Mouse (Mus musculus) hindbrain, embryonic 16.5 days (tissue): ENCODE measurements around the gene Plekhg1. TPM values are rescaled to one million over a fixed set of nuclear protein-coding genes. Genes with fewer than 3 reads are reported as not detected.

Experiments
- ATAC-seq: fragments of 200-750 bp; cut with Nextera tagmentation; 2 replicates; pipeline ENCODE4 v1.8.0; 2017; ENCODE audit warnings: moderate TSS enrichment, moderate library complexity
- H3K27ac ChIP-seq: fragments of 300-500 bp; sonication (generic); 2 replicates; pipeline ENCODE4 v1.5.1; 2014; ENCODE audit warnings: low read depth, mild to moderate bottlenecking, control low read depth, low read length, moderate library complexity
- H3K27me3 ChIP-seq: fragments of 300-500 bp; sonication (generic); replicated peaks from 2 replicates; pipeline ENCODE4 v1.6.1; 2014; ENCODE audit warnings: low read length; ENCODE audit not compliant: control insufficient read depth, insufficient read depth
- H3K36me3 ChIP-seq: fragments of 300-500 bp; sonication (generic); 2 replicates; pipeline ENCODE4 v1.6.1; 2014; ENCODE audit warnings: mild to moderate bottlenecking, low read length, moderate library complexity, mixed read lengths; ENCODE audit not compliant: control insufficient read depth, insufficient read depth
- H3K4me1 ChIP-seq: fragments of 300-500 bp; sonication (generic); 2 replicates; pipeline ENCODE4 v1.6.1; 2014; ENCODE audit warnings: low read depth, low read length; ENCODE audit not compliant: control insufficient read depth, insufficient read depth
- H3K4me2 ChIP-seq: fragments of 300-500 bp; sonication (generic); 2 replicates; pipeline ENCODE4 v1.6.1; 2014; ENCODE audit warnings: mild to moderate bottlenecking, low read length, control low read depth, moderate library complexity
- H3K4me3 ChIP-seq: fragments of 300-500 bp; sonication (generic); 2 replicates; pipeline ENCODE4 v1.5.1; 2014; ENCODE audit warnings: mild to moderate bottlenecking, low read length, control low read depth, moderate library complexity
- H3K9ac ChIP-seq: fragments of 300-500 bp; sonication (generic); 2 replicates; pipeline ENCODE4 v1.6.1; 2014; ENCODE audit warnings: low read depth, mild to moderate bottlenecking, control low read depth, low read length, moderate library complexity
- H3K9me3 ChIP-seq: fragments of 300-500 bp; sonication (generic); 2 replicates; pipeline ENCODE4 v1.6.1; 2014; ENCODE audit warnings: mild to moderate bottlenecking, low read length, moderate library complexity; ENCODE audit not compliant: control insufficient read depth
- WGBS: fragments of 180-500 bp; shearing (Covaris S2); extraction: QIAGEN DNeasy Blood & Tissue Kit; methylation state at CpG from one replicate; pipeline ENCODE4 v1.1.7; 2014; 5-methylcytosine and 5-hydroxymethylcytosine counted together
- polyA plus RNA-seq: library from polyadenylated mRNA; unstranded; fragments of >200 nt; fragmentation: Nextera tagmentation; extraction: Ambion mirVana; gene quantifications from 2 replicates; pipeline ENCODE4 v1.2.1, GENCODE M21; 2015

Plekhg1 gene
- polyA plus RNA-seq, 1 experiment from 2014 or later: 7.1 TPM

- Histone ChIP-seq H3K4me1 (peaks cover 3% of the 10 kb centered on the region; the same call in 1 of the 2 replicates), H3K4me3 (no peak overlapping the region), H3K4me2 (no peak overlapping the region), H3K9ac (no peak overlapping the region), H3K27me3 (no peaks in the 10 kb centered on the region), H3K9me3 (no peaks in the 10 kb centered on the region), H3K27ac (no peak overlapping the region), H3K36me3 (no peaks in the 10 kb centered on the region)
- ATAC-seq: no peak
- 78% methylated on average over 4 of the region's 4 CpGs for whole genome bisulfite sequencing
These were observed 148.3 kb downstream of the Plekhg1 start for GRCm38 (mm10) chr10:3888510-3888909.

DNA sequence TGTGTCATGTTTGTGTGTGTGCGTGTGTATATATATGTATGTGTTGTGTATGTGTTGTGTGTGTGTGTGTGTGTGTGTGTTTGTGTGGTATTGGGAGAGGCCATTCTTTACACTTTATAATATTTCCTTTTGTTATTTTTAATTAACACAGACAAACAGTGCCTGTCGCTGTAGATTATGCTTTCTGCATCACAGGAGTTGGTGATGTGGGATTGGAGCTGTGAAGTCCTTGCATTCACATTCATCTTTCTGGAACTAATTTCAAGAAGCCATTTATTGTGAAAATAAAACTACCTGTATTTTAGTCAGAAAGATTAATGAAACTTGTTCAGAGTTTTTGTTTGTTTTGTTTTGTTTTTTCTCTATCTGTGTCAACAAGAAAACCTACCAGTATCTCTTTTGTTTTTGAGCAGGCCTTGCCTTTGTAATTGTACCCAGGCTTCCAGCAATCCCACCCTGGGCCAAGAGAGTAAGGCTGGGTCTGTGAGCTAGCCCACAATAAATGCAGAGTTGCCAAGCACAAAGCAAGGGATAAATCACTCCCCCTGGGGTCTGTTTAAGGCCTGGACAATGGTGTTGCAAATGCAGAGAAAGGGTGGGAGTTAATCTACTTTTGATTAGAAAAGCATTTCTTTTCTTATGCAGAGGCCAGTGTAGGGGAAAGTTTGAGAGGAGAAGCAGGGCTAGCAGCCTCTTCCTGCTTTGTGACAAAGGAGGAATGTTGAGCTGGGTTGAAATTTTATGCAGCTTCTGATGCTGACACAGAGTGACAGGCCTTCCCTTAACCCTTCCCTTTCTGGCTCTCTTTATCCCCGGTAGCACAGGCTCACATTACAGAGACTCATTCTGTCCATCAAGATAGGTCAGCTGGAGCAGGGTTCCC lies 151.5 kb downstream of the Plekhg1 start:
- H3K9ac ChIP-seq: no peak overlapping the region
- no peak for ATAC-seq

DNA sequence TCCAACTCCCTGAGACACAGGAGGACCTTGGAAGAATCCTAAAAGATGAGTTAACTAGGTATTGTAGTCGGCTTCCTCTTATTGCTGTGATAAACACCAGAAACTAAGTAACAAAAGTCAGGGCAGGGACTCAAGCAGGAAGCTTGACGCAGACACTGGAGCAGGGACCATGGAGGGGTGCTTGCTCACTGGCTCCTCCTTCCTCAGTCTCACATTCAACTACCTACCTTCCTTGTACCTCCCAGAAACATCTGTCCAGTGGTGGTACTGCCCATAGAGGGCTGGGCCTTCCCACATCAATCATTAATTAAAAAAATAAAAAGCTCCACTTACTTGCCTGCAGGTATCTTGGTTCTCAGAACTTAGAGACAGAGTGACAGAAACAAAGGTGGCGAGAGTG lies 152.2 kb downstream of the Plekhg1 start:
- no peak for ATAC-seq
- Histone ChIP-seq H3K4me3 (no peak overlapping the region), H3K9me3 (no peaks in the 10 kb centered on the region), H3K4me1 (peaks cover 3% of the 10 kb centered on the region; the same call in 1 of the 2 replicates), H3K27me3 (no peaks in the 10 kb centered on the region), H3K9ac (no peak overlapping the region), H3K27ac (no peak overlapping the region), H3K4me2 (no peak overlapping the region), H3K36me3 (no peaks in the 10 kb centered on the region)
- 56% methylated on average over 3 of the region's 3 CpGs for WGBS

More for the DNA sequence above, 151.5 kb downstream of the Plekhg1 start:
- Histone ChIP-seq H3K9me3 (no peaks in the 10 kb centered on the region), H3K4me2 (no peak overlapping the region), H3K36me3 (no peaks in the 10 kb centered on the region), H3K4me1 (peaks cover 3% of the 10 kb centered on the region; the same call in 1 of the 2 replicates), H3K27ac (peak overlapping the region; percentile 48; the same call in 1 of the 2 replicates), H3K27me3 (no peaks in the 10 kb centered on the region), H3K4me3 (no peak overlapping the region)
- 35% methylated on average over 3 of the region's 3 CpGs for WGBS

DNA sequence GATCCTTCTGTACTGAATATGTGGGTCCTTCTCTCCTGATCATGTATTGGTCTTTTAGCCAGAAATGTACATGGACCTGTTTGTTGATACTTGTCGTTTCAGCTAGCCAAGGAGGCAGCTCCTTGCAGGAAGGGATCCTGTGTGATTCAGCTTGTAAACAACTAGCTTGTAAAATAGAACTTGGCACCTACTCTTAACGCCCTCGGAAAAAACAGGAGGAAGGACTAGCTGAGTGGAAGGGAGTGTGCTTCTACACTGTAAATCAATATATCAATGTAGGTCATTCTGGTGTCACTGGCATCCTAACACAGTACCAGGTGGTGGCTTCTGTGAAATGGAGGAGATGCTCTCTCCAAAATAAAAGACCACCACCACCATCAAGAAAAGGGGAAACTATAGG lies 157.9 kb downstream of the Plekhg1 start:
- Histone ChIP-seq H3K4me1 (no peaks in the 10 kb centered on the region), H3K27ac (no peak overlapping the region), H3K9me3 (no peaks in the 10 kb centered on the region), H3K4me3 (no peak overlapping the region), H3K9ac (no peak overlapping the region), H3K36me3 (no peaks in the 10 kb centered on the region), H3K4me2 (no peak overlapping the region), H3K27me3 (no peaks in the 10 kb centered on the region)
- ATAC-seq: no peak
- 70% methylated on average over 3 of the region's 3 CpGs for WGBS

- no peaks in the 10 kb centered on the region for H3K36me3 ChIP-seq
- H3K27ac ChIP-seq: no peak overlapping the region
- H3K4me3 ChIP-seq: no peak overlapping the region
- WGBS: 71% methylated on average over 11 of the region's 11 CpGs
- H3K27me3 ChIP-seq: no peaks in the 10 kb centered on the region
- no peaks in the 10 kb centered on the region for H3K4me1 ChIP-seq
- H3K4me2 ChIP-seq: no peak overlapping the region
- H3K9me3 ChIP-seq: no peaks in the 10 kb centered on the region
- no peak for ATAC-seq
- H3K9ac ChIP-seq: no peak overlapping the region
These were observed 160.3 kb downstream of the Plekhg1 start for GRCm38 (mm10) chr10:3900416-3900956.

- ATAC-seq: no peak
- H3K27me3 ChIP-seq: no peaks in the 10 kb centered on the region
- WGBS: 74% methylated on average over 3 of the region's 3 CpGs
- no peaks in the 10 kb centered on the region for H3K9me3 ChIP-seq
- no peak overlapping the region for H3K4me2 ChIP-seq
- no peaks in the 10 kb centered on the region for H3K36me3 ChIP-seq
- no peak overlapping the region for H3K9ac ChIP-seq
- no peaks in the 10 kb centered on the region for H3K4me1 ChIP-seq
- no peak overlapping the region for H3K4me3 ChIP-seq
- H3K27ac ChIP-seq: no peak overlapping the region
These were observed 165.6 kb downstream of the Plekhg1 start for GRCm38 (mm10) chr10:3905747-3906146.

GRCm38 (mm10) chr10:3914104-3914503 lies 173.9 kb downstream of the Plekhg1 start:
- ATAC-seq: no peak
- H3K4me2 ChIP-seq: no peak overlapping the region
- no peak overlapping the region for H3K27ac ChIP-seq
- no peak overlapping the region for H3K4me3 ChIP-seq
- 79% methylated on average over 5 of the region's 5 CpGs for WGBS
- H3K9ac ChIP-seq: no peak overlapping the region
- no peaks in the 10 kb centered on the region for H3K4me1 ChIP-seq
- H3K36me3 ChIP-seq: no peaks in the 10 kb centered on the region
- H3K9me3 ChIP-seq: no peaks in the 10 kb centered on the region
- H3K27me3 ChIP-seq: no peaks in the 10 kb centered on the region

GRCm38 (mm10) chr10:3920368-3921152 lies 180.4 kb downstream of the Plekhg1 start:
- ATAC-seq: peak; percentile 91
- Histone ChIP-seq H3K27ac (no peak overlapping the region), H3K36me3 (no peaks in the 10 kb centered on the region), H3K9me3 (no peaks in the 10 kb centered on the region), H3K4me1 (no peaks in the 10 kb centered on the region), H3K27me3 (no peaks in the 10 kb centered on the region), H3K4me3 (no peak overlapping the region), H3K9ac (no peak overlapping the region), H3K4me2 (no peak overlapping the region)
- 64% methylated on average over 20 of the region's 20 CpGs for whole genome bisulfite sequencing

- Histone ChIP-seq H3K4me2 (no peak overlapping the region), H3K36me3 (no peaks in the 10 kb centered on the region), H3K9me3 (no peaks in the 10 kb centered on the region), H3K27me3 (no peaks in the 10 kb centered on the region), H3K27ac (no peak overlapping the region), H3K9ac (no peak overlapping the region), H3K4me1 (no peaks in the 10 kb centered on the region), H3K4me3 (no peak overlapping the region)
- WGBS: 81% methylated on average over 4 of the region's 4 CpGs
- no peak for ATAC-seq
These were observed 187.9 kb downstream of the Plekhg1 start for GRCm38 (mm10) chr10:3928008-3928545.
